In genomic region chr4:63368577-63368976, GRCm38 (mm10) we compare ENCODE assay signal across 9 mouse cellular contexts. TPM values are rescaled to one million over a fixed set of nuclear protein-coding genes. Genes with fewer than 3 reads are reported as not detected.
DNase-seq lines count a peak whose midpoint lies in the region; ATAC-seq lines count a peak whose summit lies in the region.
"Had no signal": no experiment of that assay in that cellular context is flagged by ENCODE, and none has a peak within 500 bp of the region (broad histone marks: within the 10 kb centered on the region; RNA-seq: fewer than 3 reads in every experiment).

No protein-coding gene starts in this region.

- H3K4me1 ChIP-seq in hindbrain, embryonic 16.5 days (ENCODE audit: control insufficient read depth, insufficient read depth, low read depth, low read length): no peaks in the 10 kb centered on the region

- WGBS in hindbrain, embryonic 16.5 days: 26% methylated on average over 4 of the region's 4 CpGs

- H3K4me3 ChIP-seq in hindbrain, embryonic 16.5 days (ENCODE audit: low read length): no peak overlapping the region

- no peak overlapping the region for H3K9ac ChIP-seq in hindbrain, embryonic 16.5 days (ENCODE audit: low read depth, low read length)

- H3K36me3 ChIP-seq in hindbrain, embryonic 16.5 days (ENCODE audit: control insufficient read depth, insufficient read depth, low read length): peaks cover 3% of the 10 kb centered on the region

- no peaks in the 10 kb centered on the region for H3K9me3 ChIP-seq in hindbrain, embryonic 16.5 days (ENCODE audit: control insufficient read depth, low read length)

- H3K27ac ChIP-seq in hindbrain, embryonic 16.5 days (ENCODE audit: low read depth, low read length): no peak overlapping the region

- H3K27me3 ChIP-seq in hindbrain, embryonic 16.5 days (replicated peaks; ENCODE audit: control insufficient read depth, insufficient read depth, low read length): no peaks in the 10 kb centered on the region

- ATAC-seq in hindbrain, embryonic 16.5 days: peak; percentile 57

- H3K4me2 ChIP-seq in hindbrain, embryonic 16.5 days (ENCODE audit: low read length): no peak overlapping the region

- peak; percentile 32 for DNase-seq in MEL-GATA-1-ER (ENCODE audit: extremely low read depth, low read depth)
- peak; percentile 76 for DNase-seq in cerebellum, adult 9-10 months
- DNase-seq in frontal cortex, postnatal 14 days (ENCODE audit: low spot score in 2 of 2): peak; percentile 74 to 90
- peak; percentile 88 to 98 for DNase-seq in layer of hippocampus, postnatal 25 days (ENCODE audit: extremely low spot score in 1 of 2, low spot score in 1 of 2)
- peak; percentile 95 for DNase-seq in lung, postnatal 36 days
- peak; percentile 80 for DNase-seq in retina, postnatal 1 day
- peak; percentile 82 to 87 for DNase-seq in thymus, postnatal 36 days

RNA-seq across cellular contexts. Expression of gene Orm2, which starts 6.3 kb away (rescaled TPM):
- not detected in 2 replicates for polyA plus RNA-seq in hindbrain, embryonic 16.5 days (2015; fragmentation: Nextera tagmentation; extraction: Ambion mirVana)
- total RNA-seq in layer of hippocampus, postnatal 25 days (2021): not detected
- polyA plus RNA-seq: heart, embryonic 14.5 days had no signal

RNA-seq across cellular contexts. Expression of gene Orm3, which starts 12.6 kb away (rescaled TPM):
- not detected in 2 replicates for polyA plus RNA-seq in hindbrain, embryonic 16.5 days (2015; fragmentation: Nextera tagmentation; extraction: Ambion mirVana)
- total RNA-seq in layer of hippocampus, postnatal 25 days (2021): not detected
- polyA plus RNA-seq: heart, embryonic 14.5 days had no signal

RNA-seq across cellular contexts. Expression of gene Orm1, which starts 24.2 kb away (rescaled TPM):
- polyA plus RNA-seq in hindbrain, embryonic 16.5 days (2015; fragmentation: Nextera tagmentation; extraction: Ambion mirVana): not detected in 2 replicates
- not detected for total RNA-seq in layer of hippocampus, postnatal 25 days (2021)
- polyA plus RNA-seq: heart, embryonic 14.5 days had no signal

RNA-seq across cellular contexts. Expression of gene Akna, which starts 34.6 kb away (rescaled TPM):
- polyA plus RNA-seq in hindbrain, embryonic 16.5 days (2015; fragmentation: Nextera tagmentation; extraction: Ambion mirVana): 4.6 and 6.5 TPM in 2 replicates
- 1 to 10 TPM; 2.6 to 4.4 TPM for total RNA-seq in layer of hippocampus, postnatal 25 days (2021)

Comparison
In these comparisons a context has a peak if more than half of its experiments do, and no peak if none do; other contexts are left out.
1. DNase-seq: peak in every context shown above with its lines; median percentile 95 in lung, postnatal 36 days; 93 in layer of hippocampus, postnatal 25 days; 84 in thymus, postnatal 36 days; 82 in frontal cortex, postnatal 14 days; 80 in retina, postnatal 1 day; 76 in cerebellum, adult 9-10 months; 32 in MEL-GATA-1-ER.